26 mouse cellular contexts compared by ENCODE assay signal in the genomic region with DNA sequence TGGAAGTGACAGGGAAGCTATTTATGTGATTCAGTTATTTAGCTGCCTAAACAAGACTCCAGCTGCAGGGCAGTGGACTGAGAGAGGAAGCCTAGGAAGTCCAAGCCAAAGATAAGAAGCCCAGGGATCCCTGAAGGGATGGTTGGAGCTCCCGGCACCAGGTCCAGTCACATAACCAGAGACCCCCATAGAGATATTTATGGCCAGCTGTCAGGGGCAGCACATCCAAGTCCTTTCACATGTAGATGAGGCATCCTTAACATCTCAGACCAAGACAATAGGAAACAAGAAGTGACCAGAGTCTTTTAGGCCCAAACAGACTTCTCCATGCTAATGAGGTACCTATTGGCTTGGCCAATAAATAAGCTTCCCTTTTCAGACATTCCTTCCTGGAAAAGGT.
DNase-seq lines count a peak whose midpoint lies in the region; ATAC-seq lines count a peak whose summit lies in the region.
"Had no signal": no experiment of that assay in that cellular context is flagged by ENCODE, and none has a peak within 500 bp of the region (broad histone marks: within the 10 kb centered on the region; RNA-seq: fewer than 3 reads in every experiment).

No protein-coding gene starts in this region.

- no peaks in the 10 kb centered on the region for H3K36me3 ChIP-seq in midbrain, embryonic 11.5 days (ENCODE audit: control insufficient read depth, insufficient read depth, low read length)
- H3K36me3 ChIP-seq in midbrain, embryonic 10.5 days, result no peaks in the 10 kb centered on the region
- H3K36me3 ChIP-seq in neural tube, embryonic 12.5 days, result no peaks in the 10 kb centered on the region
- H3K36me3 ChIP-seq: embryonic facial prominence, embryonic 13.5 days; embryonic facial prominence, embryonic 15.5 days; forebrain, embryonic 10.5 days; forebrain, embryonic 12.5 days had no signal

- H3K9ac ChIP-seq in midbrain, embryonic 11.5 days (ENCODE audit: low read length), result no peak overlapping the region
- no peak overlapping the region for H3K9ac ChIP-seq in neural tube, embryonic 12.5 days
- H3K9ac ChIP-seq: embryonic facial prominence, embryonic 13.5 days; embryonic facial prominence, embryonic 15.5 days; forebrain, embryonic 12.5 days had no signal

- no peaks in the 10 kb centered on the region for H3K9me3 ChIP-seq in midbrain, embryonic 11.5 days (ENCODE audit: control insufficient read depth, low read length)
- H3K9me3 ChIP-seq in midbrain, embryonic 10.5 days (replicated peaks), result no peaks in the 10 kb centered on the region
- no peaks in the 10 kb centered on the region for H3K9me3 ChIP-seq in neural tube, embryonic 12.5 days
- H3K9me3 ChIP-seq: embryonic facial prominence, embryonic 13.5 days; embryonic facial prominence, embryonic 15.5 days; forebrain, embryonic 10.5 days; forebrain, embryonic 12.5 days had no signal

- no peaks in the 10 kb centered on the region for H3K27me3 ChIP-seq in midbrain, embryonic 11.5 days (ENCODE audit: control insufficient read depth, insufficient read depth, low read length)
- H3K27me3 ChIP-seq in midbrain, embryonic 10.5 days (ENCODE audit: low read depth, poor library complexity, severe bottlenecking), result no peaks in the 10 kb centered on the region
- no peaks in the 10 kb centered on the region for H3K27me3 ChIP-seq in neural tube, embryonic 12.5 days (replicated peaks)
- H3K27me3 ChIP-seq: CH12.LX; embryonic facial prominence, embryonic 13.5 days; embryonic facial prominence, embryonic 15.5 days; forebrain, embryonic 12.5 days had no signal

- no peak for DNase-seq in midbrain, embryonic 11.5 days (ENCODE audit: low spot score, missing footprints)
- no peak for DNase-seq in midbrain, embryonic 10.5 days (ENCODE audit: low spot score)
- DNase-seq in neural tube, embryonic 10.5 days (ENCODE audit: extremely low spot score, low spot score), result no peak
- peak; percentile 8 for DNase-seq in ZHBTc4 (ENCODE audit: low read depth, low spot score)
- no peak for DNase-seq in frontal cortex, postnatal 14 days (ENCODE audit: low spot score in 2 of 2)
- DNase-seq: adrenal gland, adult 2 months; adrenal gland, postnatal 10 days; adrenal gland, postnatal 25 days; B cell, adult 2 months; cerebellum, adult 11 months; cerebellum, adult 18-20 months; cerebellum, adult 8-10 months; cerebellum, adult 9-11 months; cerebellum, postnatal 14 days; cerebellum, postnatal 36 days; embryo, embryonic 11 days had no signal

- ATAC-seq in midbrain, embryonic 11.5 days (ENCODE audit: low FRiP score), result 0 out of 2 replicates have a peak, but pooled peaks have one; percentile 35
- ATAC-seq in neural tube, embryonic 12.5 days (ENCODE audit: low FRiP score, low read depth), result peak; percentile 74
- ATAC-seq: CD4-positive, CD25-positive, alpha-beta regulatory T cell, adult 4 months; forebrain, embryonic 14.5 days; forebrain, embryonic 16.5 days had no signal

- no peak overlapping the region for H3K4me2 ChIP-seq in midbrain, embryonic 11.5 days
- no peak overlapping the region for H3K4me2 ChIP-seq in neural tube, embryonic 12.5 days (replicated peaks)
- H3K4me2 ChIP-seq: embryonic facial prominence, embryonic 13.5 days; embryonic facial prominence, embryonic 15.5 days; forebrain, embryonic 12.5 days had no signal

- no peak overlapping the region for H3K4me3 ChIP-seq in midbrain, embryonic 11.5 days (ENCODE audit: low read depth, low read length)
- H3K4me3 ChIP-seq in midbrain, embryonic 10.5 days, result no peak overlapping the region
- no peak overlapping the region for H3K4me3 ChIP-seq in neural tube, embryonic 12.5 days
- H3K4me3 ChIP-seq: embryonic facial prominence, embryonic 13.5 days; embryonic facial prominence, embryonic 15.5 days; erythroblast, embryonic 14.5 days; forebrain, embryonic 10.5 days; forebrain, embryonic 12.5 days had no signal

- 53% methylated on average over 1 of the region's 1 CpGs for WGBS in midbrain, embryonic 11.5 days
- whole genome bisulfite sequencing in midbrain, embryonic 10.5 days, result 70% methylated on average over 1 of the region's 1 CpGs
- 11% methylated on average over 1 of the region's 1 CpGs for WGBS in neural tube, embryonic 12.5 days

- no peaks in the 10 kb centered on the region for H3K4me1 ChIP-seq in midbrain, embryonic 11.5 days (ENCODE audit: control insufficient read depth, insufficient read depth, low read length)
- peaks cover 8% of the 10 kb centered on the region for H3K4me1 ChIP-seq in midbrain, embryonic 10.5 days
- 0 out of 2 replicates have a peak, but pooled peaks cover 3% of the 10 kb centered on the region for H3K4me1 ChIP-seq in neural tube, embryonic 12.5 days
- H3K4me1 ChIP-seq: embryonic facial prominence, embryonic 13.5 days; embryonic facial prominence, embryonic 15.5 days had no signal

- no peak overlapping the region for H3K27ac ChIP-seq in midbrain, embryonic 11.5 days (ENCODE audit: low read depth, low read length)
- no peak overlapping the region for H3K27ac ChIP-seq in midbrain, embryonic 10.5 days (replicated peaks)
- H3K27ac ChIP-seq in neural tube, embryonic 12.5 days, result no peak overlapping the region
- H3K27ac ChIP-seq: embryonic facial prominence, embryonic 13.5 days; embryonic facial prominence, embryonic 15.5 days; forebrain, embryonic 10.5 days; forebrain, embryonic 12.5 days had no signal
